Mouse (Mus musculus) bone marrow macrophage, adult 2 months (primary cell): ENCODE results near the gene Gipc1.

Experiments
- CTCF ChIP-seq: IDR thresholded peaks from 2 replicates; pipeline ENCODE4 v1.5.1; 2012; ENCODE audit warnings: low read depth, mild to moderate bottlenecking, low read length, moderate library complexity
- POLR2A ChIP-seq: IDR thresholded peaks from 2 replicates; pipeline ENCODE4 v1.6.1; 2012; ENCODE audit warnings: mild to moderate bottlenecking, low read depth, low read length, borderline replicate concordance

GRCm38 (mm10) chr8:83608398-83608829 lies 44.1 kb upstream of the Gipc1 start:
- TF ChIP-seq CTCF (no peak), POLR2A (no peak)
